Mouse (Mus musculus) stomach, postnatal 0 days (tissue): Measurements from ENCODE around the gene Nfatc2.

Experiments used
- CTCF ChIP-seq: IDR thresholded peaks from 2 replicates; pipeline ENCODE4 v1.5.1; 2016; ENCODE audit warnings: antibody characterized with exemption, low read depth, mild to moderate bottlenecking, moderate library complexity
- EP300 ChIP-seq: optimal IDR thresholded peaks from 2 replicates; pipeline ENCODE3; 2016; ENCODE audit warnings: antibody characterized with exemption

DNA sequence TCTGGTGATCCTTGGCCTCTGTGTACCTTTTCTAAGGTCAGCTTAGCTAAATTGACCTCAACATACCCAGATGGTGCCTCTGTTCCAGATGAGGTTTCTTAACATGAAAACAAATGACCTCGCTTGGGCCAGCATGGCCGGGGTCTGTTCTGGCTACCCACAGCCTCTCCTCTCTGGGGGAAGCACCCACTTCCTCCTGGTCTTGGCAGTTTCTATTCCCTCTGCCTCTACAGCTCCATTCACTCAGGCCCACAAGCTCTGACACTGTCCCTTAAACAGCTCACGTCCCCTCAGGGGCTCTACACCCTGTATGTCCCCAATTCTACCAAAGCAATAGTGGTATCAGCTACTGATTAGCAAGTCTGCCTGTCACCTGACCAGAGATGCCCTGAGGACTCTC lies 27.6 kb downstream of the Nfatc2 start:
- TF ChIP-seq CTCF (no peak), EP300 (no peak)
